Mouse (Mus musculus): Measurements from ENCODE around the gene Cd6.

- TF ChIP-seq CTCF (IDR thresholded peaks at IDR 0.05; ENCODE audit: insufficient read depth, low read length), result no peak
- TF ChIP-seq POLR2A (IDR thresholded peaks at IDR 0.05; ENCODE audit: borderline replicate concordance, extremely low read depth, low read depth, low read length), result no peak
These were observed 26.1 kb downstream of the Cd6 start for GRCm38 (mm10) chr19:10803751-10804150.

All from lung, adult 2 months (tissue).